Mouse (Mus musculus): ENCODE results near the gene Vmn2r86.
"Not testable (repeated sequence)": the region's sequence is repeated elsewhere in the genome, so short reads cannot be mapped to it uniquely, and the experiment has no call there.

GRCm38 (mm10) chr10:130429603-130430002, 26.2 kb downstream of the Vmn2r86 start, which contains the start of gene Vmn2r85:
- not testable (repeated sequence) for TF ChIP-seq CTCF, EP300 (IDR thresholded peaks at IDR 0.05; ENCODE audit: low read depth)
